Mouse (Mus musculus): Measurements from ENCODE around the gene Tmco1. TPM values are rescaled to one million over a fixed set of nuclear protein-coding genes. Genes with fewer than 3 reads are reported as not detected.

The Tmco1 gene
- 8.4 and 11.9 TPM in 2 replicates for polyA plus RNA-seq (2012)

GRCm38 (mm10) chr1:167308261-167309054 lies at the start of gene Tmco1:
Gene Tmco1 (plus strand): TSS chr1:167308378.
- TF ChIP-seq GATA1 (IDR thresholded peaks at IDR 0.05; ENCODE audit: low read length) = no peak

GRCm38 (mm10) chr1:167259702-167260101 lies 48.5 kb upstream of the Tmco1 start:
- TF ChIP-seq GATA1 (IDR thresholded peaks at IDR 0.05; ENCODE audit: low read length) = no peak

- TF ChIP-seq GATA1 (IDR thresholded peaks at IDR 0.05; ENCODE audit: low read length) = no peak
These were observed 46.4 kb upstream of the Tmco1 start for GRCm38 (mm10) chr1:167261750-167262149.

GRCm38 (mm10) chr1:167262489-167263041 lies 45.6 kb upstream of the Tmco1 start:
- no peak for TF ChIP-seq GATA1 (IDR thresholded peaks at IDR 0.05; ENCODE audit: low read length)

- TF ChIP-seq GATA1 (IDR thresholded peaks at IDR 0.05; ENCODE audit: low read length) = no peak
These were observed 42.8 kb upstream of the Tmco1 start for GRCm38 (mm10) chr1:167265366-167265765.

GRCm38 (mm10) chr1:167266720-167267119 lies 41.5 kb upstream of the Tmco1 start:
- no peak for TF ChIP-seq GATA1 (IDR thresholded peaks at IDR 0.05; ENCODE audit: low read length)

GRCm38 (mm10) chr1:167268360-167269063 lies 39.7 kb upstream of the Tmco1 start:
- TF ChIP-seq GATA1 (IDR thresholded peaks at IDR 0.05; ENCODE audit: low read length) = no peak

- TF ChIP-seq GATA1 (IDR thresholded peaks at IDR 0.05; ENCODE audit: low read length) = no peak
These were observed 38.8 kb upstream of the Tmco1 start for GRCm38 (mm10) chr1:167269350-167269811.

- no peak for TF ChIP-seq GATA1 (IDR thresholded peaks at IDR 0.05; ENCODE audit: low read length)
These were observed 38.3 kb upstream of the Tmco1 start for GRCm38 (mm10) chr1:167269856-167270270.

GRCm38 (mm10) chr1:167270342-167271111 lies 37.7 kb upstream of the Tmco1 start:
- no peak for TF ChIP-seq GATA1 (IDR thresholded peaks at IDR 0.05; ENCODE audit: low read length)

- TF ChIP-seq GATA1 (IDR thresholded peaks at IDR 0.05; ENCODE audit: low read length) = no peak
These were observed 36.9 kb upstream of the Tmco1 start for GRCm38 (mm10) chr1:167271304-167271703.

GRCm38 (mm10) chr1:167271841-167272240 lies 36.3 kb upstream of the Tmco1 start:
- TF ChIP-seq GATA1 (IDR thresholded peaks at IDR 0.05; ENCODE audit: low read length) = no peak

GRCm38 (mm10) chr1:167273380-167274163 lies 34.6 kb upstream of the Tmco1 start:
- TF ChIP-seq GATA1 (IDR thresholded peaks at IDR 0.05; ENCODE audit: low read length) = no peak

- no peak for TF ChIP-seq GATA1 (IDR thresholded peaks at IDR 0.05; ENCODE audit: low read length)
These were observed 33.4 kb upstream of the Tmco1 start for GRCm38 (mm10) chr1:167274646-167275390.
